Mouse (Mus musculus): ENCODE data around the gene Ccdc163. TPM values are rescaled to one million over a fixed set of nuclear protein-coding genes. Genes with fewer than 3 reads are reported as not detected.

Gene Ccdc163
- total and polyA plus RNA-seq, 2 experiments from 2014 or later, result 5.4 to 10.3 TPM

GRCm38 (mm10) chr4:116732355-116732754 lies 24.0 kb downstream of the Ccdc163 start:
- H3K4me3 ChIP-seq (ENCODE audit: low read depth, low read length), result no peak overlapping the region
- no peak overlapping the region for H3K27ac ChIP-seq (ENCODE audit: low read depth, low read length)
- H3K4me2 ChIP-seq (ENCODE audit: low read depth, low read length, poor library complexity, severe bottlenecking), result no peak overlapping the region
- no peaks in the 10 kb centered on the region for H3K4me1 ChIP-seq (ENCODE audit: insufficient read depth, low read length)
- no peaks in the 10 kb centered on the region for H3K27me3 ChIP-seq (ENCODE audit: insufficient read depth, low read length)
- DNase-seq (ENCODE audit: low spot score), result no peak
- H3K9ac ChIP-seq (replicated peaks; ENCODE audit: low read length, poor library complexity, severe bottlenecking), result no peak overlapping the region
- no peak for ATAC-seq (ENCODE audit: low FRiP score)
- no peak for TF ChIP-seq CTCF (IDR thresholded peaks at IDR 0.05)
- H3K36me3 ChIP-seq (ENCODE audit: insufficient read depth, low read length), result no peaks in the 10 kb centered on the region
- H3K9me3 ChIP-seq (ENCODE audit: low read length), result no peaks in the 10 kb centered on the region
- WGBS, result 82% methylated on average over 5 of the region's 5 CpGs

- Histone ChIP-seq H3K27ac (ENCODE audit: low read depth, low read length) (no peak overlapping the region), H3K4me2 (ENCODE audit: low read depth, low read length, poor library complexity, severe bottlenecking) (no peak overlapping the region), H3K4me3 (ENCODE audit: low read depth, low read length) (no peak overlapping the region), H3K9ac (replicated peaks; ENCODE audit: low read length, poor library complexity, severe bottlenecking) (no peak overlapping the region), H3K4me1 (ENCODE audit: insufficient read depth, low read length) (no peaks in the 10 kb centered on the region), H3K27me3 (ENCODE audit: insufficient read depth, low read length) (no peaks in the 10 kb centered on the region), H3K36me3 (ENCODE audit: insufficient read depth, low read length) (no peaks in the 10 kb centered on the region), H3K9me3 (ENCODE audit: low read length) (no peaks in the 10 kb centered on the region)
- no peak for DNase-seq (ENCODE audit: low spot score)
- no peak for ATAC-seq (ENCODE audit: low FRiP score)
- 96% methylated on average over 2 of the region's 2 CpGs for WGBS
- no peak for TF ChIP-seq CTCF (IDR thresholded peaks at IDR 0.05)
Observed at GRCm38 (mm10) chr4:116734996-116735395, 26.7 kb downstream of the Ccdc163 start.

- no peak overlapping the region for H3K4me2 ChIP-seq (ENCODE audit: low read depth, low read length, poor library complexity, severe bottlenecking)
- no peak overlapping the region for H3K4me3 ChIP-seq (ENCODE audit: low read depth, low read length)
- H3K4me1 ChIP-seq (ENCODE audit: insufficient read depth, low read length), result no peaks in the 10 kb centered on the region
- no peak for TF ChIP-seq CTCF (IDR thresholded peaks at IDR 0.05)
- H3K36me3 ChIP-seq (ENCODE audit: insufficient read depth, low read length), result no peaks in the 10 kb centered on the region
- 90% methylated on average over 9 of the region's 9 CpGs for WGBS
- no peaks in the 10 kb centered on the region for H3K27me3 ChIP-seq (ENCODE audit: insufficient read depth, low read length)
- H3K27ac ChIP-seq (ENCODE audit: low read depth, low read length), result no peak overlapping the region
- no peaks in the 10 kb centered on the region for H3K9me3 ChIP-seq (ENCODE audit: low read length)
- ATAC-seq (ENCODE audit: low FRiP score) (no peak), DNase-seq (ENCODE audit: low spot score) (no peak)
- H3K9ac ChIP-seq (replicated peaks; ENCODE audit: low read length, poor library complexity, severe bottlenecking), result no peak overlapping the region
Observed at GRCm38 (mm10) chr4:116738972-116739751, 30.9 kb downstream of the Ccdc163 start.

GRCm38 (mm10) chr4:116749750-116750149 lies 41.4 kb downstream of the Ccdc163 start:
- no peak for TF ChIP-seq CTCF (IDR thresholded peaks at IDR 0.05)
- H3K27me3 ChIP-seq (ENCODE audit: insufficient read depth, low read length), result no peaks in the 10 kb centered on the region
- H3K4me3 ChIP-seq (ENCODE audit: low read depth, low read length), result no peak overlapping the region
- no peaks in the 10 kb centered on the region for H3K4me1 ChIP-seq (ENCODE audit: insufficient read depth, low read length)
- ATAC-seq (ENCODE audit: low FRiP score) (no peak), DNase-seq (ENCODE audit: low spot score) (no peak)
- 92% methylated on average over 2 of the region's 2 CpGs for WGBS
- H3K27ac ChIP-seq (ENCODE audit: low read depth, low read length), result no peak overlapping the region
- H3K9ac ChIP-seq (replicated peaks; ENCODE audit: low read length, poor library complexity, severe bottlenecking), result no peak overlapping the region
- H3K4me2 ChIP-seq (ENCODE audit: low read depth, low read length, poor library complexity, severe bottlenecking), result no peak overlapping the region
- no peaks in the 10 kb centered on the region for H3K9me3 ChIP-seq (ENCODE audit: low read length)
- H3K36me3 ChIP-seq (ENCODE audit: insufficient read depth, low read length), result no peaks in the 10 kb centered on the region

GRCm38 (mm10) chr4:116761914-116762313 lies 53.6 kb downstream of the Ccdc163 start:
- no peak for TF ChIP-seq CTCF (IDR thresholded peaks at IDR 0.05)
- WGBS, result 80% methylated on average over 2 of the region's 2 CpGs
- H3K9ac ChIP-seq (replicated peaks; ENCODE audit: low read length, poor library complexity, severe bottlenecking), result no peak overlapping the region
- no peak overlapping the region for H3K4me2 ChIP-seq (ENCODE audit: low read depth, low read length, poor library complexity, severe bottlenecking)
- no peak for ATAC-seq (ENCODE audit: low FRiP score)
- H3K4me1 ChIP-seq (ENCODE audit: insufficient read depth, low read length), result no peaks in the 10 kb centered on the region
- no peak overlapping the region for H3K27ac ChIP-seq (ENCODE audit: low read depth, low read length)
- no peaks in the 10 kb centered on the region for H3K36me3 ChIP-seq (ENCODE audit: insufficient read depth, low read length)
- no peaks in the 10 kb centered on the region for H3K27me3 ChIP-seq (ENCODE audit: insufficient read depth, low read length)
- no peak overlapping the region for H3K4me3 ChIP-seq (ENCODE audit: low read depth, low read length)
- no peak for DNase-seq (ENCODE audit: low spot score)
- no peaks in the 10 kb centered on the region for H3K9me3 ChIP-seq (ENCODE audit: low read length)

GRCm38 (mm10) chr4:116764001-116764400 lies 55.7 kb downstream of the Ccdc163 start:
- Histone ChIP-seq H3K9me3 (ENCODE audit: low read length) (no peaks in the 10 kb centered on the region), H3K9ac (replicated peaks; ENCODE audit: low read length, poor library complexity, severe bottlenecking) (no peak overlapping the region), H3K4me3 (ENCODE audit: low read depth, low read length) (no peak overlapping the region), H3K27me3 (ENCODE audit: insufficient read depth, low read length) (no peaks in the 10 kb centered on the region), H3K27ac (ENCODE audit: low read depth, low read length) (no peak overlapping the region), H3K4me1 (ENCODE audit: insufficient read depth, low read length) (no peaks in the 10 kb centered on the region), H3K36me3 (ENCODE audit: insufficient read depth, low read length) (no peaks in the 10 kb centered on the region), H3K4me2 (ENCODE audit: low read depth, low read length, poor library complexity, severe bottlenecking) (no peak overlapping the region)
- DNase-seq (ENCODE audit: low spot score), result no peak
- TF ChIP-seq CTCF (IDR thresholded peaks at IDR 0.05), result no peak
- ATAC-seq (ENCODE audit: low FRiP score), result no peak
- 92% methylated on average over 5 of the region's 5 CpGs for WGBS

Data from midbrain, postnatal 0 days (tissue).